Mouse (Mus musculus): ENCODE results near the gene Tmem236.

- TF ChIP-seq ZC3H11A (IDR thresholded peaks at IDR 0.05; ENCODE audit: low read depth, low read length) (no peak), EP300 (IDR thresholded peaks at IDR 0.05; ENCODE audit: low read length) (no peak), MYC (IDR thresholded peaks at IDR 0.05; ENCODE audit: low read depth, low read length) (no peak), RCOR1 (conservative IDR thresholded peaks at IDR 0.05; ENCODE audit: low read depth, low read length) (no peak), USF2 (conservative IDR thresholded peaks at IDR 0.05; ENCODE audit: low read depth, low read length) (no peak)
These were observed 27.4 kb upstream of the Tmem236 start for GRCm38 (mm10) chr2:14146913-14147312.
